Mouse (Mus musculus): ENCODE data around the gene Olfr170.
"Not testable (repeated sequence)": the region's sequence is repeated elsewhere in the genome, so short reads cannot be mapped to it uniquely, and the experiment has no call there.

The Olfr170 gene

DNA sequence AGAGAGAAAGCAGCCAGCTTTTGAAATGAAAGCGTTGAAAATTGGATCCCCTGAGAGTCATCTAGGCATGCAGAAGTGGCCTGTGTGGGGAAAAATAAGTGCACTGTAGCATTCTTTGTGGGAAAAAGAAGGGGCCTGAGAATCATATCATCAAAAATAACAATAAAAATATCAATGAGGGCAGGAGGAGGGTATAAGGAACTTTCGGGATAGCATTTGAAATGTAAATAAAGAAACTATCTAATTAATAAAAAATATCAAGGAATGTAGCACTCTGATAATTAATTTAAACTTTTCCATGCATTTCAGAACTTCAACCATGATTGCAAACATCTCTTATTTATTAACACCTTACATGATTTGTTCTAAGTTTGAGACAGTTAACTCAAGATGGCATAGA, at the start of gene Olfr170:
TSS of gene Olfr170 (minus strand) at position 101 of the 400 bp plus-strand sequence.
- not testable (repeated sequence) for DNase-seq (ENCODE audit: inconsistent ontology term)

GRCm38 (mm10) chr16:19629816-19630215, 18.1 kb upstream of the Olfr170 start, which contains the start of gene Olfr171:
Gene Olfr171, minus strand, starts transcription at chr16:19629916.
- no peak for DNase-seq (ENCODE audit: inconsistent ontology term)

DNA sequence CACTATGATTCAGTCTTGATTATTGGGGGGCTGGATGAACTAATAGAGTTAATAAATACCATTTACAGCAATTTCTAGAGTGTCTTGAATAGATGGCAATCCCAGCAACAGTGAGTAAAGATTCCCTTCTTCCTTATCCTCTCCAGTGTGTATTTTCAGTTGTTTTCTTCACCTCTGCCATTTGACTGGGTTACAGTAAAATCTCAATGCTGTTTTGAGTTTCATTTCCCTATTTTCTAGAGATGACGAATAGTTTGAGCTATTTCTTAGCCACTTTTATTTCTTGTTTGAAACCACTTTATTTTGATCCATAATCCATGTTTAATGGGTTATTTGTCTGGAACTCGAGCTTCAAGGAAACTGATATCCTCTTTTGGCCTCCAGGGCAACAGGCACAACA, 8.5 kb downstream of the Olfr170 start:
- no peak for DNase-seq (ENCODE audit: inconsistent ontology term)

- not testable (repeated sequence) for DNase-seq (ENCODE audit: inconsistent ontology term)
Observed at GRCm38 (mm10) chr16:19571709-19572108, 40.0 kb downstream of the Olfr170 start, which contains the start of gene Olfr169. Gene Olfr169, minus strand, starts transcription at chr16:19571809.

Data from Muller cell, postnatal 12 days (primary cell).